Mouse (Mus musculus) brain, embryonic 14.5 days (tissue): ENCODE results near the gene Gm28047. TPM values are rescaled to one million over a fixed set of nuclear protein-coding genes. Genes with fewer than 3 reads are reported as not detected.
"Not testable (repeated sequence)": the region's sequence is repeated elsewhere in the genome, so short reads cannot be mapped to it uniquely, and the experiment has no call there.

Experiments used
- DNase-seq: peaks from one replicate; pipeline ENCODE4 v3.0.0-alpha.2; 2011; ENCODE audit warnings: low read depth
- CTCF ChIP-seq: fragments of 200-500 bp; IDR thresholded peaks from 2 replicates; pipeline ENCODE4 v1.5.1; 2012; ENCODE audit warnings: inconsistent platforms, mild to moderate bottlenecking, moderate library complexity, borderline replicate concordance; ENCODE audit not compliant: insufficient read depth, insufficient read length; ENCODE audit errors: extremely low read depth
- POLR2A ChIP-seq: fragments of 200-500 bp; IDR thresholded peaks from 2 replicates; pipeline ENCODE4 v1.6.1; 2012; ENCODE audit warnings: mild to moderate bottlenecking, inconsistent platforms, borderline replicate concordance; ENCODE audit not compliant: poor library complexity, insufficient read depth, insufficient read length, severe bottlenecking; ENCODE audit errors: extremely low read depth
- polyA plus RNA-seq: library from polyadenylated mRNA; depleted of rRNA; stranded (reverse); fragments of >200 nt; gene quantifications from 2 replicates; pipeline ENCODE4 v1.2.3, GENCODE M21; 2012

The Gm28047 gene
- polyA plus RNA-seq, 1 experiment = not detected

GRCm38 (mm10) chr15:102651107-102651506 is 26.2 kb upstream of the Gm28047 start:
- TF ChIP-seq POLR2A = no peak
- TF ChIP-seq CTCF = no peak
- no peak for DNase-seq

- DNase-seq = peak; percentile 84
Measured at GRCm38 (mm10) chr15:102635817-102636216, 10.9 kb upstream of the Gm28047 start.

DNA sequence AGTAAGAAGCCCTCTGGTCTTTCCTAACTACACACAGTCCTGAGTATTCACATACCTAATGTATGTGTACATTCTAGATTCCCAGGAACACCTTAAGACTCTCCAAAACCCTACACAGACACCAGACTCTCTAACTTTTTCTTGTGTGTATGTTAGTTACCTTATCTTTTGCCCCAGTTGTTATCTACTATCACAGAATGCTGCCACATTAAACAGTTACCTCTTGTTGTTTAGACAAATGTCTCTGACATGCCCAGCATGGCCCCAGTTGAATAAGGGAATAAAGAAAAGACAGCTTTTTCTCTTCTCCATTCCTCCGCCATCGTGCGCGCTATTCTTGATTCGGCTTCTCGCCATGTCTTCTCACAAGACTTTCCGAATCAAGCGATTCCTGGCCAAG is 9.8 kb upstream of the Gm28047 start:
- TF ChIP-seq CTCF (no peak), POLR2A (no peak)
- no peak for DNase-seq

More at GRCm38 (mm10) chr15:102635817-102636216, 10.9 kb upstream of the Gm28047 start:
- no peak for TF ChIP-seq CTCF
- no peak for TF ChIP-seq POLR2A

DNA sequence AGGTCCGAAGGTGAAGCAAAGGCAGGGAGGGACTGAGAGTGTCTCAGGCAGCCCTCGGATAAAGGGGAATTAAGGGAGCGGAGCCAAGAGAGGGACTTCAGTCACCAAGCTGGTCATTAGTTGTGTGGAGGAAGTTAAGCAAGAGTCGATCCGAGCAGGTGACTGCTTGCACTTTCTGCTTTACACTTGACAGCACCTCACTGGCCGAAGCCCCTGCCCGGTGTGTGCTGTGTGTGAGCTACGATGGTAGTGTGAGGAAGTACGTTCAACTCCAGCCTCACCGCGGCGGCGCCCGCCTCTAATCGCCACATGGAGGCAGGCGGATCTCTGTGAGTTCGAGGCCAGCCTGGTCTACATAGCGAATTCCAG is 804 bp upstream of the Gm28047 start:
- no peak for TF ChIP-seq CTCF
- DNase-seq = no peak

GRCm38 (mm10) chr15:102624291-102624969 is 437 bp downstream of the Gm28047 start:
- peak; percentile 30 for DNase-seq
- TF ChIP-seq POLR2A (no peak), CTCF (no peak)

- no peak for DNase-seq
- TF ChIP-seq CTCF (no peak), POLR2A (no peak)
Measured at GRCm38 (mm10) chr15:102623121-102623520, 1.7 kb downstream of the Gm28047 start.

GRCm38 (mm10) chr15:102622536-102622935 is 2.3 kb downstream of the Gm28047 start:
- TF ChIP-seq CTCF = no peak
- TF ChIP-seq POLR2A = no peak
- DNase-seq = no peak

- no peak for TF ChIP-seq POLR2A
- DNase-seq = no peak
Measured at GRCm38 (mm10) chr15:102620765-102621164, 4.1 kb downstream of the Gm28047 start.

- TF ChIP-seq POLR2A (no peak), CTCF (no peak)
Measured at GRCm38 (mm10) chr15:102619486-102619885, 5.4 kb downstream of the Gm28047 start.

GRCm38 (mm10) chr15:102617654-102618053 is 7.2 kb downstream of the Gm28047 start:
- DNase-seq = no peak
- TF ChIP-seq POLR2A (no peak), CTCF (no peak)

More at GRCm38 (mm10) chr15:102619486-102619885, 5.4 kb downstream of the Gm28047 start:
- DNase-seq = no peak

- no peak for TF ChIP-seq POLR2A
- no peak for TF ChIP-seq CTCF
- no peak for DNase-seq
Measured at GRCm38 (mm10) chr15:102616174-102616573, 8.7 kb downstream of the Gm28047 start.

DNA sequence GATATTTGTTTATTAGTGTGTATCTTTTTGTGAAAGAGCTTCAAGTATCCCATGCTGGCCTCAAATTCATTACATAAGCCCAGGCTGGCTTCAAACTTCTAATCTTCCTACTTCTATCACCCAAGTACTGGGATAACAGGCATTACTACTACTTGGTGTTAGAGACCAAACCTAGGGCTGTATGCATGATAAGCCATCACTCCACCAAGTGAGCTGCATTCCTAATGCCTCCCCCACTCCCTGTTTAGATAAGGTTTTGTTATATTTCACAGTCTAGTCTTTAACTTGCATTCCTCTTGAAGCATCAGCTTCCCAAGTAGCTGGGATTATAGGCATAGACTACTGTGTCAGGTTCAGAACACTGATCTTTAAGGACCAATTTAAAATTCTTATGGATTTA is 10.6 kb downstream of the Gm28047 start:
- no peak for DNase-seq
- TF ChIP-seq CTCF = no peak
- no peak for TF ChIP-seq POLR2A

- peak; percentile 3; the same call in 1 of the 2 replicates for TF ChIP-seq CTCF
- TF ChIP-seq POLR2A = no peak
- no peak for DNase-seq
Measured at GRCm38 (mm10) chr15:102612966-102613365, 11.9 kb downstream of the Gm28047 start.

- not testable (repeated sequence) for DNase-seq
Measured at GRCm38 (mm10) chr15:102608586-102608985, 16.3 kb downstream of the Gm28047 start.
